Mouse (Mus musculus) heart, embryonic 16.5 days (tissue): ENCODE data around the gene Rad51b. TPM values are rescaled to one million over a fixed set of nuclear protein-coding genes. Genes with fewer than 3 reads are reported as not detected.

Source experiments
- ATAC-seq: fragments of 200-750 bp; cut with Nextera tagmentation; replicated peaks from 2 replicates; pipeline ENCODE4 v1.8.0; 2017; ENCODE audit warnings: moderate number of reproducible peaks; ENCODE audit not compliant: insufficient read depth, low FRiP score; ENCODE audit errors: extremely low read depth
- H3K27ac ChIP-seq: fragments of 300-500 bp; sonication (generic); 2 replicates; pipeline ENCODE4 v1.5.1; 2014; ENCODE audit warnings: mild to moderate bottlenecking, low read length, control low read depth, moderate library complexity
- H3K27me3 ChIP-seq: fragments of 300-500 bp; sonication (generic); 2 replicates; pipeline ENCODE4 v1.6.1; 2014; ENCODE audit warnings: low read length, mixed read lengths; ENCODE audit not compliant: control insufficient read depth, insufficient read depth
- H3K36me3 ChIP-seq: fragments of 300-500 bp; sonication (generic); 2 replicates; pipeline ENCODE4 v1.6.1; 2014; ENCODE audit not compliant: control insufficient read depth, insufficient read depth
- H3K4me1 ChIP-seq: fragments of 300-500 bp; sonication (generic); 2 replicates; pipeline ENCODE4 v1.6.1; 2014; ENCODE audit warnings: low read length, mixed read lengths; ENCODE audit not compliant: control insufficient read depth, insufficient read depth
- H3K4me2 ChIP-seq: fragments of 300-500 bp; sonication (generic); 2 replicates; pipeline ENCODE4 v1.6.1; 2014; ENCODE audit warnings: low read depth, mild to moderate bottlenecking, control low read depth, low read length
- H3K4me3 ChIP-seq: fragments of 300-500 bp; sonication (generic); 2 replicates; pipeline ENCODE4 v1.5.1; 2014; ENCODE audit warnings: mild to moderate bottlenecking, control low read depth, low read length
- H3K9ac ChIP-seq: fragments of 300-500 bp; sonication (generic); 2 replicates; pipeline ENCODE4 v1.6.1; 2014; ENCODE audit warnings: low read length, control low read depth
- H3K9me3 ChIP-seq: fragments of 300-500 bp; sonication (generic); replicated peaks from 2 replicates; pipeline ENCODE4 v1.6.1; 2016; ENCODE audit warnings: low read length; ENCODE audit not compliant: control insufficient read depth
- WGBS: fragments of 180-500 bp; shearing (Covaris S2); extraction: QIAGEN DNeasy Blood & Tissue Kit; methylation state at CpG from one replicate; pipeline ENCODE4 v1.1.7; 2014; 5-methylcytosine and 5-hydroxymethylcytosine counted together
- polyA plus RNA-seq: library from polyadenylated mRNA; unstranded; fragments of >200 nt; fragmentation: Nextera tagmentation; extraction: Ambion mirVana; gene quantifications from 2 replicates; pipeline ENCODE4 v1.2.1, GENCODE M21; 2015

Gene Rad51b
- polyA plus RNA-seq, 1 experiment from 2014 or later = 5.0 TPM

GRCm38 (mm10) chr12:79816241-79816640 is 519.2 kb downstream of the Rad51b start:
- H3K9me3 ChIP-seq = 0 out of 2 replicates have a peak, but pooled peaks cover 2% of the 10 kb centered on the region
- no peak overlapping the region for H3K27ac ChIP-seq
- H3K9ac ChIP-seq = no peak overlapping the region
- H3K36me3 ChIP-seq = no peaks in the 10 kb centered on the region
- no peaks in the 10 kb centered on the region for H3K27me3 ChIP-seq
- no peak overlapping the region for H3K4me3 ChIP-seq
- peaks cover 4% of the 10 kb centered on the region; the same call in 1 of the 2 replicates for H3K4me1 ChIP-seq
- 51% methylated on average over 4 of the region's 4 CpGs for WGBS
- no peak overlapping the region for H3K4me2 ChIP-seq
- no peak for ATAC-seq

GRCm38 (mm10) chr12:79820228-79820958 is 523.3 kb downstream of the Rad51b start:
- Histone ChIP-seq H3K4me3 (no peak overlapping the region), H3K27ac (no peak overlapping the region; the same call in 1 of the 2 replicates), H3K9me3 (0 out of 2 replicates have a peak, but pooled peaks cover under 1% of the 10 kb centered on the region), H3K4me1 (peaks cover 17% of the 10 kb centered on the region), H3K36me3 (no peaks in the 10 kb centered on the region), H3K27me3 (no peaks in the 10 kb centered on the region), H3K4me2 (no peak overlapping the region), H3K9ac (no peak overlapping the region)
- ATAC-seq = no peak
- WGBS = 77% methylated on average over 8 of the region's 8 CpGs

GRCm38 (mm10) chr12:79821901-79822300 is 524.8 kb downstream of the Rad51b start:
- H3K4me2 ChIP-seq = no peak overlapping the region

GRCm38 (mm10) chr12:79822401-79822800 is 525.3 kb downstream of the Rad51b start:
- no peak overlapping the region for H3K4me2 ChIP-seq
- peaks cover 30% of the 10 kb centered on the region for H3K4me1 ChIP-seq
- H3K4me3 ChIP-seq = no peak overlapping the region
- ATAC-seq = 0 out of 2 replicates have a peak, but pooled peaks have one; percentile 4
- peak overlapping the region; percentile 29 for H3K9ac ChIP-seq
- H3K36me3 ChIP-seq = no peaks in the 10 kb centered on the region
- H3K9me3 ChIP-seq = no peaks in the 10 kb centered on the region
- H3K27me3 ChIP-seq = no peaks in the 10 kb centered on the region
- WGBS = 40% methylated on average over 2 of the region's 2 CpGs
- peak overlapping the region; percentile 91 for H3K27ac ChIP-seq

More at GRCm38 (mm10) chr12:79821901-79822300, 524.8 kb downstream of the Rad51b start:
- 41% methylated on average over 5 of the region's 5 CpGs for WGBS
- no peak overlapping the region for H3K9ac ChIP-seq
- H3K27ac ChIP-seq = peak overlapping the region; percentile 91
- H3K4me1 ChIP-seq = peaks cover 25% of the 10 kb centered on the region
- no peak overlapping the region for H3K4me3 ChIP-seq
- H3K9me3 ChIP-seq = no peaks in the 10 kb centered on the region
- H3K36me3 ChIP-seq = no peaks in the 10 kb centered on the region
- H3K27me3 ChIP-seq = no peaks in the 10 kb centered on the region
- peak; percentile 88 for ATAC-seq

- Histone ChIP-seq H3K4me2 (no peak overlapping the region), H3K27ac (no peak overlapping the region), H3K4me1 (peaks cover 46% of the 10 kb centered on the region), H3K4me3 (no peak overlapping the region), H3K27me3 (no peaks in the 10 kb centered on the region), H3K9me3 (no peaks in the 10 kb centered on the region), H3K36me3 (no peaks in the 10 kb centered on the region), H3K9ac (no peak overlapping the region; the same call in 1 of the 2 replicates)
- ATAC-seq = no peak
- WGBS = 65% methylated on average over 7 of the region's 7 CpGs
These were observed 528.8 kb downstream of the Rad51b start for GRCm38 (mm10) chr12:79825922-79826321.

GRCm38 (mm10) chr12:79827233-79827692 is 530.2 kb downstream of the Rad51b start:
- H3K9ac ChIP-seq = peak overlapping the region; percentile 42; the same call in 1 of the 2 replicates
- peaks cover 37% of the 10 kb centered on the region for H3K4me1 ChIP-seq
- ATAC-seq = no peak; the same call in 1 of the 2 replicates
- H3K27me3 ChIP-seq = no peaks in the 10 kb centered on the region
- no peak overlapping the region for H3K4me3 ChIP-seq
- no peaks in the 10 kb centered on the region for H3K9me3 ChIP-seq
- H3K4me2 ChIP-seq = no peak overlapping the region
- peak overlapping the region; percentile 87 for H3K27ac ChIP-seq
- no peaks in the 10 kb centered on the region for H3K36me3 ChIP-seq
- WGBS = 31% methylated on average over 5 of the region's 5 CpGs

GRCm38 (mm10) chr12:79827735-79828134 is 530.7 kb downstream of the Rad51b start:
- Histone ChIP-seq H3K4me3 (no peak overlapping the region), H3K4me1 (peaks cover 33% of the 10 kb centered on the region), H3K27ac (peak overlapping the region; percentile 87), H3K9ac (peak overlapping the region; percentile 42), H3K27me3 (no peaks in the 10 kb centered on the region), H3K4me2 (no peak overlapping the region), H3K36me3 (no peaks in the 10 kb centered on the region), H3K9me3 (no peaks in the 10 kb centered on the region)
- peak; percentile 59; the same call in 1 of the 2 replicates for ATAC-seq
- 23% methylated on average over 4 of the region's 4 CpGs for WGBS

- Histone ChIP-seq H3K4me1 (peaks cover 41% of the 10 kb centered on the region), H3K4me3 (no peak overlapping the region), H3K27ac (peak overlapping the region; percentile 64; the same call in 1 of the 2 replicates), H3K9me3 (no peaks in the 10 kb centered on the region), H3K27me3 (no peaks in the 10 kb centered on the region), H3K4me2 (no peak overlapping the region), H3K9ac (no peak overlapping the region), H3K36me3 (no peaks in the 10 kb centered on the region)
- no peak for ATAC-seq
- 43% methylated on average over 1 of the region's 1 CpGs for WGBS
These were observed 533.6 kb downstream of the Rad51b start for GRCm38 (mm10) chr12:79830686-79831085.

- no peaks in the 10 kb centered on the region for H3K27me3 ChIP-seq
- no peak overlapping the region for H3K4me3 ChIP-seq
- H3K27ac ChIP-seq = no peak overlapping the region
- no peak for ATAC-seq
- H3K9ac ChIP-seq = no peak overlapping the region
- no peaks in the 10 kb centered on the region for H3K9me3 ChIP-seq
- 70% methylated on average over 6 of the region's 6 CpGs for WGBS
- H3K4me2 ChIP-seq = no peak overlapping the region
- peaks cover 24% of the 10 kb centered on the region for H3K4me1 ChIP-seq
- H3K36me3 ChIP-seq = no peaks in the 10 kb centered on the region
These were observed 535.5 kb downstream of the Rad51b start for GRCm38 (mm10) chr12:79832611-79833010.
